Mouse (Mus musculus) monocyte, adult 59 days (primary cell): ENCODE results near the gene Olfr484. TPM values are rescaled to one million over a fixed set of nuclear protein-coding genes. Genes with fewer than 3 reads are reported as not detected.

Experiments
- total RNA-seq, 2 experiments: library from RNA; stranded (reverse); gene quantifications; one replicate each; pipeline ENCODE4 v1.2.4; 2023

The Olfr484 gene
- total RNA-seq: not detected

GRCm38 (mm10) chr7:108127349-108127748 lies at the start of gene Olfr484:
TSS of gene Olfr484 (minus strand) at chr7:108127449.

GRCm38 (mm10) chr7:108172642-108173041 lies 45.4 kb upstream of the Olfr484 start, which contains the start of gene Olfr486:
TSS of gene Olfr486 (minus strand) at chr7:108172742.

GRCm38 (mm10) chr7:108159771-108160170 lies 32.5 kb upstream of the Olfr484 start, which contains the start of gene Olfr485:
TSS of gene Olfr485 (minus strand) at chr7:108159871.

GRCm38 (mm10) chr7:108100549-108100948 lies 26.7 kb downstream of the Olfr484 start, which contains the start of gene Olfr483:
TSS of gene Olfr483 (plus strand) at chr7:108100849.

GRCm38 (mm10) chr7:108097486-108097885 lies 29.8 kb downstream of the Olfr484 start, which contains the start of gene Olfr482:
TSS of gene Olfr482 (minus strand) at chr7:108097586.

GRCm38 (mm10) chr7:108079555-108079954 lies 47.7 kb downstream of the Olfr484 start, which contains the start of gene Olfr481:
TSS of gene Olfr481 (plus strand) at chr7:108079855.

Other genes starting within 250 kb of the Olfr484 start
- under 1 TPM in 1 of 2 experiments, not detected in 1; 0.08 TPM for gene Olfr472, start 229.5 kb downstream of the Olfr484 start, total RNA-seq
- gene Olfr473, start 197.0 kb downstream of the Olfr484 start, total RNA-seq: not detected
- gene Olfr474, start 172.8 kb downstream of the Olfr484 start, total RNA-seq: not detected
- gene Olfr476, start 162.6 kb downstream of the Olfr484 start, total RNA-seq: not detected
- gene Olfr477, start 140.8 kb downstream of the Olfr484 start, total RNA-seq: not detected
- not detected for gene Olfr478, start 93.5 kb downstream of the Olfr484 start, total RNA-seq
- gene Olfr479, start 76.8 kb downstream of the Olfr484 start, total RNA-seq: not detected
- gene Olfr480, start 60.1 kb downstream of the Olfr484 start, total RNA-seq: not detected
- gene Olfr481, start 47.6 kb downstream of the Olfr484 start, total RNA-seq: not detected
- 1 to 10 TPM; 1.5 to 1.8 TPM for gene Olfr482, start 29.9 kb downstream of the Olfr484 start, total RNA-seq
- gene Olfr483, start 26.6 kb downstream of the Olfr484 start, total RNA-seq: not detected
- gene Olfr485, start 32.4 kb upstream of the Olfr484 start, total RNA-seq: not detected
- not detected for gene Olfr486, start 45.3 kb upstream of the Olfr484 start, total RNA-seq
- not detected for gene Olfr487, start 87.2 kb upstream of the Olfr484 start, total RNA-seq
- gene Olfr488, start 130.9 kb upstream of the Olfr484 start, total RNA-seq: not detected
- gene Olfr490, start 161.5 kb upstream of the Olfr484 start, total RNA-seq: not detected
- not detected for gene Olfr491, start 186.0 kb upstream of the Olfr484 start, total RNA-seq
- not detected for gene Olfr492, start 196.2 kb upstream of the Olfr484 start, total RNA-seq
- gene Olfr493, start 219.5 kb upstream of the Olfr484 start, total RNA-seq: not detected
- gene Olfr494, start 237.9 kb upstream of the Olfr484 start, total RNA-seq: not detected